Mouse (Mus musculus) embryo, embryonic 10 days (tissue): ENCODE data around the gene Gm2030.
"Not testable (repeated sequence)": the region's sequence is repeated elsewhere in the genome, so short reads cannot be mapped to it uniquely, and the experiment has no call there.

ENCODE experiments used
- DNase-seq: peaks from one replicate; pipeline ENCODE4 v3.0.0-alpha.2; 2015; ENCODE audit warnings: low spot score

The Gm2030 gene

GRCm38 (mm10) chrX:26309944-26310343 lies at the start of gene Gm2030:
Gene Gm2030 (minus strand): TSS chrX:26310044.
- not testable (repeated sequence) for DNase-seq
